Mouse (Mus musculus) T-cell, adult 2 months (primary cell): ENCODE measurements around the gene Susd3.
A peak's percentile ranks its signal among the peaks of the same experiment; 100 is the strongest.

Source experiments
- DNase-seq: peaks from one replicate; pipeline ENCODE4 v3.0.0; 2022; ENCODE audit warnings: low spot score

Susd3 gene

DNA sequence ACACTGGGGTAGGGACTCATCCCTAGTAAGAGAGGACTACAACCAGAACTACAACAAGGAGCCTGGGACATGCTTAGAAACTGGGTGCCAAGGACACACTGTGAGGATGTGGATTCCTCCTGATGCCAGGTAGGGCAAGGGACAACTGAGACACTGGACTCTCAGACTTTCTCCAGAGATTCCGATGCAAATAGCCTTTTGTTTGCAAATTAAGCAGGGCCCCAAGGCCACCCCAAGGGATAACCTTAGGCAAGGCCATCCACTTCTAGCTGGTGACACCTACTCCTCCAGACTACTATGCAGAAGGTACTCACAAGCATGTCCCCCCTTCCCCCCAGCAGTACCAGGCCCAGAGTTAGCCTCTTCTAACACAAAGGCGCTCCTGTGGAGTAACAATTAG lies 1.9 kb downstream of the Susd3 start:
- no peak for DNase-seq

DNA sequence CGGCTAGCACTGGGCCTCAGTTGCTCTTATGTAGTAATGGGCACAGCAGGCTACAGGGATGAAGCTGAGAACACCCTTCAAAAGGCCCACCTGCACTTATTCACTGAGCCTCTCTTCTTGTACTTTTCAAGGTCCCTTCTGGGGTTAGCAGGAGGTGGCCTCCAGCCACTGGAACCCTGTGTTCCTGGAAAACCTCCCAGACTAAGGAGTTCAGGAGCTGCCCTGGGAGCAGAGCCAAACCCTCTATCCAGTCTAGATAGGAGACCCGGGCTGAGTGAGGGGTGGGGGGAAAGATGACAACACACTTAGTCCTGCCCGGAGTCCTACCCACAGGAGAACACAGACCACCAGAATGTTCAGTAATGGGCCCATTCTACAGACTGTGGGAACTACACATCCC lies 2.5 kb downstream of the Susd3 start:
- no peak for DNase-seq

DNA sequence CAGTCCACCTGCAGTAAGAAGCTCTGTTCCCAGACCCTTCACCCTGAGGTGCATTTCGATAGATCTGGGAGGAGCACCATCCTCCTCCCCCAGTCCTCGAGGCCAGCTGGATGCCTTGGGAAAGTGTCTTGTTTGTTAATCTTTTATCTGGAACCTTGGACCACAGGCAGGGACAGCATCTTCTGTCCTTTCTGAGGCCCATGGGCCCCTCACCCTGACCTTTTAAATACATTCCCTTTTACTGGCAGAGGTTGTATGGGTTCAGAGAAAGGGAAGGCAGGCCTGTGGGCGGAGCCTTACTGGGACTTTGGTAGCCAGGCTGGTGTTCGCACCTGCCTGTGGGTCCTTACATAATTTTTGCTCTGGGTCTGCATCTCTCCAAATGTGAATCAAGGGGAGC lies 3.3 kb downstream of the Susd3 start:
- DNase-seq = no peak

DNA sequence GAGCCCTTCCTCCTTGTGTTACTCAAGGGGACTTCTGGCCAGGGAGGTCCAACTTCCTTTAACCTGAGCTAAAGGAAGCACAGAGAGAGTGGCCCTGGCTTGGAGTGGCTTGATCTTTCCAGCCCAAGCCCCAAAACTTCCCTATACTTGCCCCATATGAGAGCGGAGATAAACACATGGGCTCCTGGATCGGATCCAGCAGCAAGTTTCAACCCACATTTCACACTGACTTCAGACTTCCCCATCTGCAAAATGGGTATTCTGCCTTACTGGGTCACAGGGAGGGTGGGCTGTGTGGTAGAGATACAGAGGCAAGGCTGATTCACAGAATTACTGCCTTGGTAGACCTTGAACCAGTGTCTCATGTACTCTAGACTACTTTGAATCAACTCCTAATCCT lies 5.0 kb downstream of the Susd3 start:
- no peak for DNase-seq

DNA sequence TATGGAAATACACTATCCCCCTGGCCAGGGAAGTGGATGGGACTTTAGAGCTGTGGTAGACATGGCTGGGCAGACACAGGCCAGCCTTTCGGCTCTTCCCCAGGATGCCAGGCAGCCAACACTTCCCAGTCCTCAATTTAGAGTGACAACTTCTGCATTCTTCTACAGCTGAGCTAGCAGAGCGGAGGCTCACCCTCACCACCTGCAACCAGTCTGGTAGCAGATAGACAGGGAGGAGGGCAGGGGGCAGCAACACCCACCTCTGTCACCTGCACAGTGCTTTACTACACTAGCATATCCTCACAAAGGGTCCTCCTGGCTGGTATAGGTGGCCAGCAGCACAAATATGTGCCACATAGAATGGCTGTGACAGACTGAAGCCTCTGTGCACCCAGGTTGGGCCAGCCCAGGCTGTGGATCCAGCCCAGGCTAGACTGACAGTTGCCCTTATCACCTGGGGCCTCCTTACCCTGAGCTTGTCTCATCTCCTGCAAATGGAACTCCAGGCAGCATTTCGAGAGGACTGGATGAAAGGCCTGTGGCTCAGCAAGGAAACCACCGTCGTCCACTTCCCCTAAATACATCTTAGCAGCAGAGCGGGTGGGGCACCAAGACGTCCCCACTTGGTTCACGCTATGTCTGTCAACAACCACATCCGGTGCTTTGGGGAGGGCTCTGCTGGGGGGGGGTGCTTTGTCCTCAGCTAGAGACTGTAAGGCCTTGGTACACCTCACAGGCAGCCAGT lies 6.0 kb downstream of the Susd3 start:
- peak; percentile 95 for DNase-seq

DNA sequence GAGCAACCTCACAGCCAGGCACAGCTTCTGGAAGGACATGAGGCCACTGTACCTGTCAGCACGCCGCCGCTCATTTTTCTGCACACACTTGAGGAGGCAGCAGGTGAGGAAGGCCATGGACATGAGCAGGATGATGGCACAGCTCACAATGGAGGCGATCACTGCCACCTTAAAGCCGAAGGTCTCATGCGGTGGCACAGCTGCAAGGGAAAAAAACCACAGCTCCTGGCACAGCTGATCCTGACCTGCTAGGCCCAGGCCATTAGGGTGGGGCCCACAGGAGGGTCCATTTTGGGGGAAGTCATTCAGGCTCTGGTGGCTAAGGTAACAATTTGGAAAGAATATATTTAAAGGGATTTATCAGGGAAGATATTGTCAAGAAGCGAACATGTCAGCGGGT lies 9.8 kb downstream of the Susd3 start:
- no peak for DNase-seq

DNA sequence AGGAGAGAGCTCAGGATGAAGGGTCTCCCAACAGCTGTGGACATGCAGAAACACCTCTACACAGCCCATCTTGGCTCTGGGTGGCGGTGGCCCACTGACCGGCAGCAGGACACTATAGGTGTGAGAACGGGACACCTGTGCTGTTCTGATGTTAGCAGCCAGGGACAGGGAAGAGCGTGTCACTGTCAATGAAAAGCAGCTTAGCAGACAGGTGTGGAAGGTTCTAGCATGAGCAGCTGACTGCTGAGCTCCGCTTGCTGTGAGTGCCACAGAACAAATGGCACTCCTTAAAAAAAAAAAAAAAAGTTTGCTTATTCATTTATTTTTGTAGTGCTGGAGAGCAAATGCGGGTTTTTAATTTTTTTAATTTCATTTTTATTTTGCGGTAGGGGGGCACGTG lies 10.9 kb downstream of the Susd3 start:
- no peak for DNase-seq

DNA sequence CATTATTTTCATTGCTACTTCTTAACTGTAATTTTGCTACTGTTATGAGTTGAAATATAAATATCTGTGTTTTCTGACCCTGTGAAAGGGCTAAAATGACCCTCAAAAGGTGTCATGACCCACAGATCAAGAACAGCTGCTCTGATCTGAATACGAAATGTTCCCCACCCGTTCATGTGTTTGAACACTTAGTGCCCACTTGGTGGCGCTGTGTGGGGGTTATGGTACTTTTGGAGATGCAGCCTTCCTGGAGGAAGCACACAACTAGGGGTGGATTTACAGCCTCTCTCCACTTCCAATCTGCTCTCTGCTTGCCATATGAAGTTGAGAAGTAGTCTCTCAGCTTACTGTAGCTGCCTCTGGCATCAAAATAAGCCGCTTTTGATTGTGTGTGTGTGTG lies 13.8 kb downstream of the Susd3 start:
- DNase-seq = peak; percentile 13

DNA sequence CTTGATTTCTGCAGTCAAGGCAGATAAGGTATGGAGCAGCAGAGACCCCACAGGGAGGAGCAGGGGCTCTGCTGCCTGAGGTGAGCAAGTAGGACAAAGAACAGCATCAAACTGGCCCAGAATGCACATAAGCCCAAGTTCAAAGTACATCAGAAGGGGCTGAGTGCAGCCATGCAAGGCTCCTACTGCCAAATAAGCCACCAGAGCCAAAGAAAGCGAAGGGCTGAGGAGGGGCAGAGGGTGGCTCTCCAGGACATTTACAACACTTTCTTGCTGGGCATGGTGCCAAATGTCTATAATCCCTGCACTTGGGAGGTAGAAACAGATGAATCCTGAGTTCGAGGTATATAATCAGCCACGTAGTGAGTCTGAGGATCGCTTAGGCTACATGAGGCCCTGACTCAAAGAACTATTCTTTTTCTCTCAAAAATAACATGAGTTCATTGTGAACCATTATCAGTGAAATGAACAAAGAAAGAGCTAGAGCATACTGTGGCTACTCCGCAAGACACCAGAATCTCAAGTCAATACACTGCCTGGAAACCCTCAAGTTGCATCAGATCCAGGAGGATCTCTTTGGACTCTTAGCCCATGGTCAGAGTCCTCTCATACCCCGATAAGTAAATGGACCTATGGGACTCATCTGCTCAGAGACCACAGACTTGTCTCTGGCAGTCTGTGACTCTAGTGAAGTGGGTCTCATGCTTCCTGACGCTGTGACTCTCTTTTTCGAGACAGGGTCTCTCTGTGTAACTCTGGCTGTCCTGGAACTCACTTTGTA lies 14.5 kb downstream of the Susd3 start:
- DNase-seq = no peak

DNA sequence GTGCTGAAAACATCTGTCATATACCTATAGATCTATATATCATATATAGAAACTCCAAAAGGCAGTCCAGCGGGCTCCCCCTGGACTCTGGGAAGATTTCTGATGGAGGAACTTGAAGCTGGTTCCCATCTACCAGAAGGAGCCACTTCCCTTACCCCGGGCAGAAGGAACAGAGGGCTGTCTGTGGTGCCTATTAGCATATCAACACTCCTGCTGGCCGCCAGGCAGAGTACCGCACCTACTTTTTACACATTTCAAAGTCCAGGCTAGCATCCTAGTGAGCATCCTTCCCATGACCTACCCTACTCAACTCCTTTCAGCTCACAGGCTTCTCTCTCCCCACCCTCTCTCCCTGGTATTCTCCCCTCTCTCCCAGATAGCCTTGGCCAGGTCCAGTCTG lies 22.9 kb downstream of the Susd3 start:
- DNase-seq = no peak

DNA sequence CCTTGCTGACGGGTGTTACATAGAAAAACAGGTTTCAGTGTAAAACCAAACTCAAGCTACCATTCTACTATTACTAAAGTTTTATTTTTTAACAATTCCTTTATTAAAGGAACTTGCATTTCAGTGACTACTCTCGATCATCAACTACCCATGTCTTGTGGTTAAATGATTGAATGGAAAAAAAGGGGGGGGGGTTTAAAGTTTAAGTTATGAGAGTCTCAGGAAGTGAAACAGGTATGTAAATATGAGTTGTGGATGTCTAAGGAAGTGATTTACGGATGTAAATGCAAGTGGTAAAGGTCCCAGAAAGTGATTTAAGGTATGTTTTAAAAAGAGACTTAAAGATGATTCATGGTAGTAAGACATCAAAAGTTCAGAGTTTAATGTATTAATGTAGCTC lies 23.3 kb downstream of the Susd3 start:
- no peak for DNase-seq

DNA sequence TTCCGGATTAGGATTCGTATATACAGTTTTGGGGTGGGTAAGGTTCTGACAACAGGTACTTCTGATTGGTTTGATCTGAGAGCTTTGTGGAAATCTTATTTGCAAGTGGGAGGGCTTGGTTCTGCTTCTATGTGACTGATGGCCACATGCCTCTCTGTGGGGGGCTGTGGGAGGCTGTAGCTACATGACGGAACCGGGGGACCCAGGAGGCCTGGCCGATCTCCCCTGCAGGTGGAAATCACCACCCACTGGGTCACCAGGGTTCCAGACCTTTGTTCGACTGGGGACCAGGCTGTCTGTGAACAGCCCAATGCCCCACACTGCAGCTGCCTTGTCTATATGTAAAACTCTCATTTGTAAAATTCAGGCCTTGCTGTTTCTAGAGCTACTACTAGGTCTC lies 23.8 kb downstream of the Susd3 start:
- no peak for DNase-seq

DNA sequence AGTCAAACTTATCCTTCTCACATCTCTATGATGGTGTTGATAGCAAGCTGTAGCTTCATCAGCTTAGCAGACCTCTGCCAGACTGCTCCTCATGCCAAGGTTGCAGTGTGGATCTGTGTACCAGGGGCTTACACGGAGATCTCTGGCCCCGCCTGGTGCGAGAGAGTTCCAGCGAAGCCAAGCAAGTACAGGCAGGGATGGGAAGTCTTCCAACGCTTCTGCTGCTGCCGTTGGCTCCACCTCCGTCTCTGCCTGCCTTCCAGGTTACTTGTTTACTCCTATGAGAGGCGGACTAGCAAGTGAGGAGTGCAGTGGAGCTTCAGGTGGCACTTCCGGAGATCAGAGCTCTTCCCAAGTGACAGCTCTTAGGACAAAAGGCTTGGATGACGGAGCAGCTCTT lies 24.2 kb downstream of the Susd3 start:
- DNase-seq = no peak

DNA sequence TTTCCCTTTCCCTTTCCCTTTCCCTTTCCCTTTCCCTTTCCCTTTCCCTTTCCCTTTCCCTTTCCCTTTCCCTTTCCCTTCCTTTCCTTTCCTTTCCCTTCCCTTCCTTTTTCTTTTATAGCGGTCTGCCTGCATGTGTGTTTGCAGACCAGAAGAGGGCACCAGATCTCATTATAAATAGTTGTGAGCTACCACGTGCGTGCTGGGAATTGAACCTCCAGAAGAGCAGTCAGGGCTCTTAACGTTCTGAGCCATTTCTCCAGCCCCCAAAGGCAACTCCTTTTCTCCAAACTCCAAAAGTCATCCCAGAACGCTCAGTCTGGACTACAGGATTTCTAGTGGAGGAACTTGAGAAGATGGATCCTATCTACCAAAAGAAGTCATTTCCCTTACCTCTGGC lies 27.6 kb downstream of the Susd3 start:
- no peak for DNase-seq

DNA sequence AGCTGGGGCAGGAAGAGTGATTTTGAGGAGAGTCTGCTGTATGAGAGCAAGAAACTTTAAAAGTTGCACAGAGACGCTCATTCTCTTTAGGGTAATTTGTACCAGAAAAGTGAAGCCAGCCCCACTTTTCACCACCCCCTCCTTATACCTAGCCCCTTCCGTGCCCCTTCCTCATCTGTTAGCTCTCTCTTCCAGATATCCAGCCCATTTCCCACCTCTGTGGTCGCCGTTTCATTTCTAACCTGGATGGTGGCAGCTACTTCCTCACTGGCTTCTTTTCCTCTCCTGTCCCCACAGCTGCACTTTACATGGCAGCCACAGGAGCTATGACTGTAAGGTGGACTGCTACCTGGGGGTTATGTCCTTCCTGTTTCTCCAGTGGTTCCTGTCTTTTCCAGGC lies 29.1 kb downstream of the Susd3 start:
- DNase-seq = no peak

DNA sequence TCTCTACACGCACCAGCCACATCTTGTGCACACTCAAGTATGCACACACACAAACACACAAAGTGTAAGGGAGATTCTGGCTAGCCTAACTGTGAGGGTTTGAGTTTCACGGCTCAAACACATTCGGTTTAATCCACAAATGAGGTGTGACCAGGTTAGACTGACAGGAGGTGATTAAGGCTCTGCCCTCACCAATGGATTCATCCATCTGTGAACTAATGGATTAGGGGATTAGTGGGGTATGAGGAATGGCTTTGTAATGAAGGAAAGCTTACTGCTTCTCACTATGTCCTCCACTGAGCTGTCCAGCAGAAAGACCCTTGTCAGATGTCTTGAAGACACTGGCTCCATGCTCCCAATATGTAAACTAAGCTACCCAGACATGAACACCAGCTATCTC lies 29.9 kb downstream of the Susd3 start:
- no peak for DNase-seq

DNA sequence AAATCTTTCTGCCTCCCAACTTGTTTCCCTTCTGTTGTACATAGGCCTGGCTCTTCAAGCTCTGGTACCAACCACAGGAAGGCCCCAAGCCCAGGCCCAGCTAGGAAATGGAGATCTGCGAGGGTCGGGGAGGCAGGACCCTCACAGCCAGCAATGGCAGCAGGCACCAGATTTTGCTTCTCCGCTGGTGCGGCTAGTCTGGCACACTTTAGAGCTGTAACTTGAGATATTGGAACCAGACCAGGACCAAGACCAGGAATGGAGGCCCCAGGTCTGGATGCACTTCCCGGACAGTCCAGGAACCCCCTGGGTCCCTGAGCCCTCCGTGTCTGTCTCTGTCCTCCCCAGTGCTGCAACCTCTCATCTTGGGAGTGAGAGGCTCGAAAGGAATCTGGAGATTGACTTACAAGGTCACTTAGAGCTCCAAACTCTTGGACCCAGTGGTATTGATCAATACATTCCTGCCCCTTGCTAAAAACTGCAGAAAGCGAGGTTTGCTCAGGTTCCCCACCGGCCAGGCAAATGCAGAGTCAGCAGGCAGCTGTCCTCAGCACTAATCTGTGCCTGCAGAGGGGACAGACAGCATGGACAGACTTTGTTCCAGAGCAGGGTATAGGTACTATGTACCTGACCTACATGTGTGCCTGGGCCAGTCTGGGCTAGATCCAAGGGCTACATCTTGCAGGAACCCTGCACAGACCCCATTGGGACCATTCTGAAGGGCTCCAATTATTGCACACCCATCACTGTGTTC lies 31.5 kb downstream of the Susd3 start:
- DNase-seq = no peak

DNA sequence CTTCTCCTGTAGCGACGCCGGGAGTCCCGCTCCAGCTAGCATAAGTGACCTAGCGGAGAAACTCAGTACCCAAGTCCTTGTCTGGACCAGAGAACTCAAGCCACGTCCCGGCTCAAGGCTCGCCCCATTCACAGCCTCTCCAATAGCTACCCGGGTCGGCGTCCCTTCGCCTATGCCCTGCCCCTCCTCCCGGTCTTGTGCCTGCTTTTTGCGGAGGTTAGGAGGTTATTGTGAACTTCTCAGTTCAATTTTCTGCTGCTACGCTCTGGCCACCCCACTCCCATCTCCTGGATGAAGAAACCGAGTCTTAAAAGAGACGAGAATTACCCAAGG lies 32.3 kb downstream of the Susd3 start:
- DNase-seq = no peak

DNA sequence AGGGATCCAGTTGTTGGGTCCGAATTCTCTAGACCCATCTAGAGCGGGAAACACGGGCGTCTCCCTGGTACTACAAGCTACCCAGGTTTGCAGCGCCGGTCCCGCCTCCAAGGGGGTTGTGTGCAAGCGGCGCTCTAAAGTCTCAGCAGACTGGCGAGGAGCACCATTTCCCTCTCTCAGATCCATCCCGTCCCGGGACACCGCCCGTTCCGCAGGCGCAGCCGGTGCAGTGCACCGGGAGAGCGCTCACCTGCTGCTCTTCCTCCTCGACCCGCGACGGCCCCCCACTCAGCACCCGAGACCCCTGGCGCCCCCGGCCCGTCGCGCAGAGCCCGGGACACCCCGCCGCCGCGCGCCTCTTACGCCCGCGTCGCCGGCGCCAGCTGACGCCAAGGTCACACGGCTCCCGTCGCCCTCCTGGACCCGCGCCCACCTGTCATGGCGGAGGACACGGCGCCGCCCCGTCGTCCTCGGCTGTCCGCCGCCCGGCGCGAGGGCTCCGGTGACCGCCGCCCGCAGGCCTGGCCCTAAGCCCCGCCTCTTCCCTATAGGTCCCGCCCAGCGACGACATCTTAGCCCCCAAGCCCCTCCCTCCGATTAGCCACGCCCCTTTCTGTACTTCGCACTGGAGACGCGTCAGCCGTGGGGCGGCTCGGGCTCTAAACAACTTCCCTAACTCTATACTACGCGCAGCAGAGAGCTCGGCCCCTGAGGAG lies 32.8 kb downstream of the Susd3 start, which contains the start of gene Card19:
TSS of gene Card19 (minus strand) at position 534 of the 716 bp plus-strand sequence.
- DNase-seq = peak; percentile 95

DNA sequence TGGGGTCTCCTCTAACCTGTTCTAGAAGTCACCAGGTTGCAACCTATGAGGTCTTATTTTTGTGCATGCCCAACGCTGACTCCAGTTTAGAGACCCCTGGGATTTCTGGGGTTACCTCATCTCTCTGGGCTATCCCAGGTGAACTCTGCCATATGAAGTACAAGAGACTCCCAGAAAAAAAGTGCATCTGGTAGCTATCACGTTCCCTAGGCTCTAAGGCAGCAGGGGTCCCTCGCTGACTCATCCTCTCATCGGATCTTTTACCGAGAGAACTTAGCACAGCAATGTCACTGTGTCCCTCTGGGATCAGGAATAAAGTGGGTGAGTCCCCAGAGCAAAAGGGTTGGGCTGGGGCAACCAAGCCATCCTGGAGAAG lies 33.4 kb downstream of the Susd3 start:
- DNase-seq = no peak

DNA sequence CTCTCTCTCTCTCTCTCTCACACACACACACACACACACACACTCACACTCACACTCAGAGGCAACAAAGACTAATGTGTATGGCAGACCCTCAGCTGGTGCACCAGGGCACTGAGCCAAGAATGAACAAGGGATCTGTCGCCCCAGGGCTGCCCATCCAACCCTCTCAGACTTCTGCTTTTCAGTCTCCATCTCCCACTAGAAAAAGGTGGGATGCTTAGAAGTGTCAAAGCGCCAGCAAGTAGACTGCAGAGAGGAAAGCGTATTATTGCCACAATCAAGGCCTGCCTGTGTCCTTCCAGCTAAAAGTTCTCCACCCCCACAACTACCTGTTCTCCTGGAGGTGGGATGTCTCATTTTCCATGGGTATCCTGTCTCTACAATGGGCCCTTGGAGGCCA lies 34.1 kb downstream of the Susd3 start:
- no peak for DNase-seq

DNA sequence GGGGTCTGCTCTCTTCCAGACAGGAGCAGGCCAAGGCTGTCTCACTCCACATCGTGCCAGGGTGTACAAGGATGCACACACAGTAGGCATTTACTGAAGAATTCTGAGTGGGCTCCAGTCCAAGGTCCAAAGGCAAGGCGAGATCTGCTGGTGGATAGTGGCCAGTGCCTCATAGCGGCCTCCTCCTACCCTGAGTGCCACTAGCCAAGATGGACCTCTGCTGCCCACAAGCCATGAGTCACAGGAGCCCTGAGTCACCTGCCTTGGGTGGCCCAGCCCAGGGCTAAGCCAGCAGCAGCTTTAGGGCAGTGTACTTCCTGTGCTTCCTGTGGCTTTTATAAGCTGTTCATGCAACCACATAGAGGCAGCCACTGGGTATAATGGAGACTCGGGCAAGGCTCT lies 35.0 kb downstream of the Susd3 start:
- peak; percentile 47 for DNase-seq
